Mouse (Mus musculus) spleen, postnatal 36 days (tissue): Measurements from ENCODE around the gene Emilin1.

Experiments
- DNase-seq, 2 experiments: peaks; one replicate each; pipeline ENCODE4 v3.0.0; 2022; ENCODE audit warnings: low spot score in 2 of 2, mixed read lengths in 1 of 2

The Emilin1 gene

DNA sequence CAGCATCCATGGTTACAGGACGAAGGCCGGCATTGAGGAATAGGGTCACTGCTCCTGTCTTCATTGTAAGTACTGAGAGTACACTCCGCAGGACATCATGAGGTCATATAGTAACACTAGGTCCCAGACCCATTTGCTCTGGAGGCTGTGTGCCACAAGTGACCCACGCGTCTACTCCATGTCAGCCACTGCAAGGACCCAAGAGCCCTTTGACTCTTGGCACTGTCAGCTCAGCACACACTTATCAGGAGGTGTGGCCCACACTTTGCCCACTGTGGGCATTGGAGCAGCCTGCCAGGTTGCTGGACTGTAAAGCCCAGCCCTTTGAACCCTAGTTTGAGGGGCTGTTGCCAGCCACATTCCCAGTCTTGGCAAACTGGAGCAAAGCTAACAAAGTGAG lies 12.0 kb downstream of the Emilin1 start:
- no peak for DNase-seq

DNA sequence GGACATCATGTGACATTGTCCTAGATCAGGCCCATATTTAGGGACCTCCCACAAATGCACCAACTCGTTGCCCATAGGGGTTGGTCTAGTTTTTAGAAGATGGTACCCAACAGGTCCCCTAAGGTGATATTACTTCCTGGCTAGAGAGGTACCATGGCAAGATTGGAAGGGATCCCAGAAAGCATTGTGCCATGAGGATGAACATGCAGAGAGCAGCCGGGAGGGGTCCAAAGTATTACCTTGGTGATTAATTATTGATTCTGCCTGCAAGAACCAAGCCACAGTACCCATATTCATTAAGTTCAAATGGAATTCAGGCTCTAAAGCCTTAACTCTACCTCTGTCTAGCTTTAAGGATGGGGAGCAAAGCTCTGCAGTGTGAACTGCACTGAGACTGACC lies 12.9 kb downstream of the Emilin1 start:
- DNase-seq = no peak

DNA sequence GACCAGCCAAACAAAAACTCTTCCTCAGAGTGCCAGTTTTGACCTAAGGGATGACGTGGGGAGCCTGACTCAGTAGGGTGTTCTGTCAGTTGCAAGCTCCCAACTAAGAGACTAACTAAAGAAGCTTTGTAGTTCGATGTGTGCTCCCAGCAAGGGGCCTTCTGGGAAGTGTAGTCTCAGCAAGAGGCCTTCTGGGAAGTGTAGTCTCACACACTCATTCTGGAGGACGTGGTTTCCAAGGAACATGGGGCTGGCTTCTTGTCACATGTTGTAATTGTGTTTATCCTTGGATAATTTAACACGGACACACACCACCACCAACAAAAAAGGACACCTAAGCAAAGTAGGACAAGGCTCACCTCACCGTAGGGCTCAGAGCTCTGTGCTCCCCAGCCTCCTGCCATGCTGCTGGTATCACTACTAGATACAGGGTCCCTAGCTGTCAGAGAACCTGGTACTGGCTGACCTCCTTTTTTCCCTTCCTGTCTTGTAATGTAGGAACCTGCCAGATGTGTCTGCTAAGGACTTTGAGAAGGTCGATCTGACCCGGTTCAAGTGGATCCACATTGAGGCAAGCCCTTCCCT lies 14.8 kb downstream of the Emilin1 start:
- DNase-seq = no peak

GRCm38 (mm10) chr5:30930121-30930520 lies 16.9 kb downstream of the Emilin1 start:
- peak in 1 of 2 experiments; percentile 35 for DNase-seq

GRCm38 (mm10) chr5:30930846-30931245 lies 17.6 kb downstream of the Emilin1 start:
- DNase-seq = no peak

- no peak for DNase-seq
Observed at GRCm38 (mm10) chr5:30931378-30931777, 18.2 kb downstream of the Emilin1 start.

- DNase-seq = no peak
Observed at GRCm38 (mm10) chr5:30933705-30934104, 20.5 kb downstream of the Emilin1 start.

GRCm38 (mm10) chr5:30934725-30935461 lies 21.7 kb downstream of the Emilin1 start:
- DNase-seq = no peak

GRCm38 (mm10) chr5:30943004-30943403 lies 29.8 kb downstream of the Emilin1 start:
- DNase-seq = no peak

GRCm38 (mm10) chr5:30944344-30944743 lies 31.1 kb downstream of the Emilin1 start:
- DNase-seq = no peak

DNA sequence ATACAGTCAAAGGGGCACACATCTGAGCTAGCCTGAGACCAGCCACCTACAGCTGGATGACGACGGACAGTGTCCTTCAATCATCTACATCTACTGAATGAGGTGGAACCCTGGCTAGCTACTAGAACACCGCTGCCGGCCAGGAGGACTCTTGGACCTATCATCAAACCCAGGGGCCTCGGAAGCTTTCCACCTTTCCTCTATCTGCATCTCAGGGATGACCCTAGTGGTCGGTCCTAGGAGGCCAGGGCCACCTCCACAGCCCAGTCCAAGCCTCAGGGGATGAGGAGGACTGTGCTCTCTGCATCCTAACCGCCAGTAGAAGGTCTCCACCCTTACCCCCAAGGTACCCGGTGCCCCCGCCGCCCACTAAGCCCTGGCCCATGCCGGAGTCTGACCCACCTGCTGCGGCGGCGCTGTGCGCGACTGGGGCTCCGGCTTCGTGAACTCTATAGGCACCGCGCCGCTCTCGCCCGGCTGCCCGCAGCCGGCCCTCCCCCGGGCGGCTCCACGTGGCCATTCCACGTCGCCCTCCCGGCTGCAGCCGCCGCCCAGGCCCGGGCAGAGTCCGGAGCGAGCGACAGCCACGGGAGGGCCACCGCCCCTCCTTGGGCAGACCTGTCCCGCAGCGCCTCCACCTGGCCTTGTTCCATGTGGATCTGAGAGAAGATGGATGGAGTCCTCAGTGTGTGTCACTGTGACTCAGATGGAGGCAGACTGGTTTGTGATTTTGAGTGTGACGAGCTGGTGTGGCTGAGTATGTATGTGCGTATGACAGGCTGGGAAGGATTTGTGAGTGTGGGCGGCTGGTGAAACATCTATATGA lies 32.0 kb downstream of the Emilin1 start, which contains the start of gene Cgref1:
Gene Cgref1 (minus strand): TSS at position 636 of the 826 bp plus-strand sequence.
- no peak for DNase-seq

GRCm38 (mm10) chr5:30948620-30949019 lies 35.4 kb downstream of the Emilin1 start:
- no peak for DNase-seq

DNA sequence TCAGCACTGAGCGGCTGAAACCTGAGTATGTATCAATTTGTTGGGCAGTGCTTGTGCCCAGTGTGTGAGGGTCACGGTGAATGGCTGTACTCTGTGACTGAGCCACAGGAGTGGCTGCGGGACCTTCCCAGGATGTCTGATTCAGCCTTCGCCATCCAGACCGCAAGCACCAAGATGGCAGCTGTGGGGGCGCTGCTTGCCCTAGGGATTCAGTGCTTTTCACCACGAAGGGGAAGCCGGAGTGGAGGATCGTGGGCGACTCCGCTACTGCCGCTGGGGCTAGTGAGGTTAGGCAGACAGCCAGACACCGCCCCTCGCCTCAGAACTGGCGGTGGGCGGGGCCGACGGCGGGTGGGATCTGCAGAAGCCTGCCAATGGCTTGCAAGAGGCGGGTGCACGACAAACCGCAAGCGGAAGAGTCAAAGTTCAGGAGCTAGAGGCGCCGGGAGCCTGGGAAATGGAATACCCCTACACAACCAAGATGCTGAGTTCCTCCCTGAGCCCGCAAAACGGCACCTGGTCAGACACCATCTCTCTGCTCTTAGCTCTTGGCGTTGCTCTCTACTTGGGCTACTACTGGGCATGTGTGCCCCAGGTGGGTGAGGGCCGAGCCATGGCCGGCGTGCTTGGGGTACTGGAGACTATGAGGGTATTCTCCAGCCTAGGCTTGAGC lies 36.6 kb downstream of the Emilin1 start:
- DNase-seq = peak; percentile 91 to 92

- no peak for DNase-seq
Observed at GRCm38 (mm10) chr5:30950451-30950850, 37.2 kb downstream of the Emilin1 start.

DNA sequence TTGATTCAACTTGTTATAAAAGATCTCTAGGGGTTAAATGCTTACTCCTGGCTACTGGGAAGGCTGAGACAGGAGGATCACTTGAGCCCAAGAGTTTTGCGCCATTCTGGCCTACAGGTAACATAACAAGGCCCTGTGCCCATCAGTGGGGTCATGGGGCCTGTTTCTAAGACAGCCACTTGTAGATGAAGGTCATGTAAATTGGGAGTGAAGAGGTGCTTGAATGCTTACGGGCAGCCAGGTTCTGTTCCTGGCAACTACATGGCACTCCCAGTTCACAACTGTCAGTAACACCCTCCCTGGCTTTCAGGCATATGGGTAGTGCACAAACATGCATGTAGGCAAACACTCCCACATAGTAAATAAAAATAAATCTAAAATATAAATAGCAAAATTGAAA lies 37.7 kb downstream of the Emilin1 start:
- no peak for DNase-seq

DNA sequence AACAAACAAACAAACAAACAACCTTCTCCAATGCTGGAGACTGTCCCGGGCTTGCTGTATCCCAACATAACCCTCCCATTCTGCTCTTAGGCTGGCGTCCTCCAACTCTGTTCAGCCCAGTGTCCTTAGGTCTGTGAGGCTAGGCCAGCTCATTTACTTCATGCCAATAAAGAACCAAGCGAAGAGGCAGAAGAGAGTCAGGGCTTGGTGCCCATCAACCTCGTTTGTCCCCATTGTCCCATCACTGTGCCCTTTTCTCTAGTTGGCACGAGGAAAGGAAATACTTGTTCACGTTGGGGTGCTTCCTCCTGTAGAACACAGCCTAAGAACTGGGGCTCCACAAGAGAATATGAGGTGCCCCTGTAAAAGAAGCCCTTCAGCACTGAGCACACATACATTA lies 38.5 kb downstream of the Emilin1 start:
- DNase-seq = no peak

DNA sequence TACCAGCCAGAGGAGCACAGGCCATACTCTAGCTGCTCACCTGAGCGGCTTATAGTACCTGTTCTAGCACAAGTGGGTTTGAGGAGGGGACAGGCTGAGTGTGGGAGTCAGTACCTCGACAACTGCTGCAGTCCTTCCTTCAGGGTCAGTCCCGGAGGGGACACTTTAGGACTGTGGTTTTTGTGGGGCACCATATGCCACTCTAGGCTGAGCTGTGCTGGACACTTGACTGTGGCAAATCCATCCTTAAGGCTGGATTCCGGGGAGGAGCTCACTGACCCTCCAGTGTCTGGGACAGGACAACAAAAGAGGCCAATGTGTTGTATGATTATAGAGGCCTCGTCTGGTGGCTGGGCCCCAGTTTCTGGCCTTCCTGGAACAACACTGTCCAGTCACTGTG lies 39.3 kb downstream of the Emilin1 start:
- no peak for DNase-seq

GRCm38 (mm10) chr5:30954065-30954464 lies 40.9 kb downstream of the Emilin1 start:
- DNase-seq = no peak

DNA sequence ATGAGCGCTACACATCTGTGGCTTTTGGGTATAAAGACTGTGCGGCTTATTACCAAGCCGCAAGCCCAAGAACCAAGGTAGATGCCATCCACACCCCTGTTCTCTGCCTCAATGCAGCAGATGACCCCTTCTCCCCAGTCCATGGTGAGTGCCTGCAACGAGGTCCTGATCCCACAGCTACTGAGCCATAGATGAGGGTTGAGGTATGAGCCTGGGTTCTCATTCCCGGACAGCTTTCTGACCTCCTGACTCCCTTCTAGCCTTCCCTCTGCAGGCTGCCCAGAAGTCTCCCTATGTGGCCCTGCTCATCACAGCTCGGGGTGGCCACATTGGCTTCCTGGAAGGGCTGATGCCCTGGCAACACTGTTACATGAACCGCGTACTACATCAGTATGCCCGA lies 41.4 kb downstream of the Emilin1 start:
- DNase-seq = no peak

- no peak for DNase-seq
Observed at GRCm38 (mm10) chr5:30955751-30956150, 42.5 kb downstream of the Emilin1 start.

GRCm38 (mm10) chr5:30957891-30958290 lies 44.7 kb downstream of the Emilin1 start:
- no peak for DNase-seq
